Mouse (Mus musculus) heart, embryonic 16.5 days (tissue): ENCODE results near the gene Prkg2. TPM values are rescaled to one million over a fixed set of nuclear protein-coding genes. Genes with fewer than 3 reads are reported as not detected.

Experiments used
- ATAC-seq: fragments of 200-750 bp; cut with Nextera tagmentation; replicated peaks from 2 replicates; pipeline ENCODE4 v1.8.0; 2017; ENCODE audit warnings: moderate number of reproducible peaks; ENCODE audit not compliant: insufficient read depth, low FRiP score; ENCODE audit errors: extremely low read depth
- H3K27ac ChIP-seq: fragments of 300-500 bp; sonication (generic); 2 replicates; pipeline ENCODE4 v1.5.1; 2014; ENCODE audit warnings: mild to moderate bottlenecking, low read length, control low read depth, moderate library complexity
- H3K27me3 ChIP-seq: fragments of 300-500 bp; sonication (generic); 2 replicates; pipeline ENCODE4 v1.6.1; 2014; ENCODE audit warnings: low read length, mixed read lengths; ENCODE audit not compliant: control insufficient read depth, insufficient read depth
- H3K36me3 ChIP-seq: fragments of 300-500 bp; sonication (generic); 2 replicates; pipeline ENCODE4 v1.6.1; 2014; ENCODE audit not compliant: control insufficient read depth, insufficient read depth
- H3K4me1 ChIP-seq: fragments of 300-500 bp; sonication (generic); 2 replicates; pipeline ENCODE4 v1.6.1; 2014; ENCODE audit warnings: low read length, mixed read lengths; ENCODE audit not compliant: control insufficient read depth, insufficient read depth
- H3K4me2 ChIP-seq: fragments of 300-500 bp; sonication (generic); 2 replicates; pipeline ENCODE4 v1.6.1; 2014; ENCODE audit warnings: low read depth, mild to moderate bottlenecking, control low read depth, low read length
- H3K4me3 ChIP-seq: fragments of 300-500 bp; sonication (generic); 2 replicates; pipeline ENCODE4 v1.5.1; 2014; ENCODE audit warnings: mild to moderate bottlenecking, control low read depth, low read length
- H3K9ac ChIP-seq: fragments of 300-500 bp; sonication (generic); 2 replicates; pipeline ENCODE4 v1.6.1; 2014; ENCODE audit warnings: low read length, control low read depth
- H3K9me3 ChIP-seq: fragments of 300-500 bp; sonication (generic); replicated peaks from 2 replicates; pipeline ENCODE4 v1.6.1; 2016; ENCODE audit warnings: low read length; ENCODE audit not compliant: control insufficient read depth
- WGBS: fragments of 180-500 bp; shearing (Covaris S2); extraction: QIAGEN DNeasy Blood & Tissue Kit; methylation state at CpG from one replicate; pipeline ENCODE4 v1.1.7; 2014; 5-methylcytosine and 5-hydroxymethylcytosine counted together
- polyA plus RNA-seq: library from polyadenylated mRNA; unstranded; fragments of >200 nt; fragmentation: Nextera tagmentation; extraction: Ambion mirVana; gene quantifications from 2 replicates; pipeline ENCODE4 v1.2.1, GENCODE M21; 2015

Gene Prkg2
- polyA plus RNA-seq, 1 experiment from 2014 or later: 0.26 TPM

DNA sequence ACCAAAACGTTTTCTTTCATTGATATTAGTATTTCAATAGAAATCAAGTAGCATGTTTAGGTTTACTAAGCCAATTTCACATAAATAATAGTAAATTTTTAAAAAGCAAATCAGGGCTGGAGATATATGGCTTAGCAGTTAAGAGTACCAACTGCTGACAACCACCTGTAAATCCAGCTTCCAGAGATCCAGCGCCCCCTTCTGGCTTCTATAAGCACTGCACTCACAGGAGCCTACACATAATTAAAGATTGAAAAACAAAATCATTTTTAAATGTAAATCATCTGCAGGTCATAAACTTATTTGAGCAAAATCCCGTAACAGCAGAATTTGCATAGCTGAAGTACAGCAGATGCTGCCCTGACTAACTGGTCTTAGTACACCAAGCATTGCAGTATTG is 10.8 kb downstream of the Prkg2 start:
- Histone ChIP-seq H3K27me3 (no peaks in the 10 kb centered on the region), H3K9me3 (0 out of 2 replicates have a peak, but pooled peaks cover 2% of the 10 kb centered on the region), H3K4me1 (no peaks in the 10 kb centered on the region), H3K36me3 (no peaks in the 10 kb centered on the region), H3K27ac (no peak overlapping the region), H3K9ac (no peak overlapping the region), H3K4me2 (no peak overlapping the region), H3K4me3 (no peak overlapping the region)
- 61% methylated on average over 3 of the region's 3 CpGs for WGBS
- ATAC-seq: no peak

DNA sequence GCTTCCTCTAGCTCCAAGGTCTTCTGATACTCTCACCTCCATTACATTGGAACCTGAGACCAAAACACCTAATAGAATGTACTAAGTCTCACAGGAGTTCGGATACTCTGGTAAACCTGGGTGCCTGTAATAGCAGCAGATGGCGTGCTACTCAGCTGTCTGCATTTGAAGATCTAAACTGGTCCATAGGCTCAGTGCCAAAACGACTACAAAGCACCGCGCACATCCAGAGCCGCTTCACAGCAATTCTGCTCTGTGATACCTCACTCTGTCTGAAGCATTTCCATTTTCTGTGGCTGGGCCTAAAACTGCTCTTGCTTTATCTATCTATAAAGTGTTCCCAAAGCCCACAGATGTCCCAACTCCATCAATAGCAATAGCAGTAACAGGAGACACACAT is 17.4 kb downstream of the Prkg2 start:
- Histone ChIP-seq H3K9me3 (no peaks in the 10 kb centered on the region), H3K4me3 (no peak overlapping the region), H3K4me2 (no peak overlapping the region), H3K9ac (no peak overlapping the region), H3K27me3 (no peaks in the 10 kb centered on the region), H3K4me1 (no peaks in the 10 kb centered on the region), H3K27ac (no peak overlapping the region), H3K36me3 (no peaks in the 10 kb centered on the region)
- WGBS: 76% methylated on average over 6 of the region's 6 CpGs
- no peak for ATAC-seq

DNA sequence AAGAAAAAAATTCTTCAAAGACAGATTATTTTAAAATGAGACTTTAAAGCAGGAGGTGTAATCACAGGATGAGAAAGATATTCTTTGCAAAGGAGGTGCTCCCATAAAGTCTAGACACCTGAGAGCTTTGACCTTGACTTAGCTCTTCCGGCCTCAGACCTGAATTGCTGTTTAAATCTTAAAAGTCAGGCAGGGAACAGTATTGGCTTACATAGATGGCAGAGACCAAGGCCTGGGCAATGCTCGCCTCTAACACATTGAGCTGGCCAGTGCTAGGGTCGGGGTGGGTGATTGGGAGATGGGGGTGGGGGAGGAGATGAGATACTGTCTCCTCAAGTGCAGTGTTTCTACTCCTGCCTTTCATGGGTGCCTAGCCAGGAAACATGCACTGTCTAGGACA is 22.0 kb downstream of the Prkg2 start:
- H3K27me3 ChIP-seq: no peaks in the 10 kb centered on the region
- H3K36me3 ChIP-seq: no peaks in the 10 kb centered on the region
- ATAC-seq: no peak
- H3K27ac ChIP-seq: no peak overlapping the region
- WGBS: 69% methylated on average over 3 of the region's 3 CpGs
- no peak overlapping the region for H3K4me2 ChIP-seq
- no peak overlapping the region for H3K4me3 ChIP-seq
- H3K9ac ChIP-seq: no peak overlapping the region
- H3K4me1 ChIP-seq: no peaks in the 10 kb centered on the region
- no peaks in the 10 kb centered on the region for H3K9me3 ChIP-seq

DNA sequence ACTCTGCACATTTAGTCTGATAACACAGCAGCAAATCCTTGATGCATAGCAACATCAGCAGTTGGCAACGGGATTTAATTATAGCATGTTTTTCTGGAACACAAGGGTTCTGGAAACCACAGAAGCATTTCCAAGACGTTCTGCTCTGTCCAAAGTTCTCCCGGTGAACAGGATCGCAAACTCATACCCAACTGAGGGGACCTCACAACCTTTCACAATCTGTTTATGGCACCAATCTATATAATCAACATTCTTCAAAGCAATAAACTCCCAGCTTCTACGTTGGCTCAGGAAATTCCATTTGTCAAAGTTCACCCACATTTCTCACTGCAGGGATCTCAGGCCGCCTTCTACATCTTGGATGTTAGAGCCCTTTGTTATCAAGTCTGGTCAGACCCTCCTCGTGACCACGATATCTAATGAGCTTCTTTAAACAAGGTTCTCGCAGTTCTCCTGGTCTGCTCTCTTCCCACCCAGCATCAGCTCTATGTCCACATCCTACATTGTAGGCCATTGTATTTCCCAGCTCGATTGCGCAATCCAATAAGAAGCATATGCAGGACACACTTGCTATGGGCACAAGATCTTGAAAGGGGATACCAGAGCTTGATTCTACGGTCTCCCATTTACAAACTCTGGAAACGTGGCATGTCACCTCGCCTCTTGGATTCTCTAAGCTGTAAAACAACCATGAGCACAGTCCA is 26.6 kb downstream of the Prkg2 start:
- H3K9me3 ChIP-seq: no peaks in the 10 kb centered on the region
- H3K4me2 ChIP-seq: no peak overlapping the region
- H3K36me3 ChIP-seq: no peaks in the 10 kb centered on the region
- 75% methylated on average over 14 of the region's 14 CpGs for WGBS
- H3K4me1 ChIP-seq: no peaks in the 10 kb centered on the region
- no peaks in the 10 kb centered on the region for H3K27me3 ChIP-seq
- H3K27ac ChIP-seq: no peak overlapping the region
- no peak for ATAC-seq
- H3K9ac ChIP-seq: no peak overlapping the region
- no peak overlapping the region for H3K4me3 ChIP-seq

DNA sequence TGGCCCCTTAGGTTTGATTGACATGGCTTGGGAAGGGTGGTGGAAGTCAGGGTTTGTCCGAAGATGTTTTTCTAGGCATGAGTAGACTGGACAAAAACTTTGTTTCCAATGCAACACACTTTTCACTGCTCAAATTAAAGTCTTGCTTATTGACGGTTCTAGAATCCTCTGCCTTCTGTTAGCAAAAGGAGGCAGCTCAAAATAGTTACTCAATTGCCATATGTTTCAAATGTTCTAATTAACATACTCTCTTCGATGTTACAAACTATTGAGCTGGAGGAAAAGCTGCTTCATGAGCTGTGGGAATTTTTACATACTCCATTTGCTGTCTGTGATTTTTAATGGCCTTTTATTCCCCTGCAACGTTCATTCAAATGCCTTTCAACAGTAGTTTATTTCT is 39.0 kb downstream of the Prkg2 start:
- H3K9me3 ChIP-seq: no peaks in the 10 kb centered on the region
- WGBS: 70% methylated on average over 4 of the region's 4 CpGs
- no peaks in the 10 kb centered on the region for H3K36me3 ChIP-seq
- peaks cover 2% of the 10 kb centered on the region; the same call in 1 of the 2 replicates for H3K4me1 ChIP-seq
- no peak overlapping the region for H3K4me3 ChIP-seq
- no peak overlapping the region for H3K9ac ChIP-seq
- no peak overlapping the region for H3K27ac ChIP-seq
- ATAC-seq: no peak
- H3K4me2 ChIP-seq: no peak overlapping the region
- no peaks in the 10 kb centered on the region for H3K27me3 ChIP-seq

DNA sequence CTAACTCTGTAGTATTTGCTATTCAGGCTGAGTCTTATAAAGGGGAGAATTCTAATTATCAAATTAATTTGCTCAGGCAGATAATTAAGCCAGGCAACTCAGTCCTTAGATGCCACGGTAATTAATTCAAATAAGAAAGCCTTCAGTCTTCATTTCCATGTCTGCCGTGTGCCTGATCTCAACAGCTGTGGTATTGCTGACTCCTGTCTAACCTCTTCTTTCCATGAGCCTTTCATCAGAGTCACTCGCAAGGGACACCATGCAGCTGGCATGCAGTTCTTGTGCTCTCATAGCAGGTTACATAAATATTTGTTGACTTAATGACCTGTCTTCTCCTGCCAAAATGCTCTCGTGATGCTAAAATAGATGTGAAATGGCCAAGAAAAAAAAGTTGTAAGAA is 41.4 kb downstream of the Prkg2 start:
- ATAC-seq: no peak
- no peak overlapping the region for H3K4me2 ChIP-seq

DNA sequence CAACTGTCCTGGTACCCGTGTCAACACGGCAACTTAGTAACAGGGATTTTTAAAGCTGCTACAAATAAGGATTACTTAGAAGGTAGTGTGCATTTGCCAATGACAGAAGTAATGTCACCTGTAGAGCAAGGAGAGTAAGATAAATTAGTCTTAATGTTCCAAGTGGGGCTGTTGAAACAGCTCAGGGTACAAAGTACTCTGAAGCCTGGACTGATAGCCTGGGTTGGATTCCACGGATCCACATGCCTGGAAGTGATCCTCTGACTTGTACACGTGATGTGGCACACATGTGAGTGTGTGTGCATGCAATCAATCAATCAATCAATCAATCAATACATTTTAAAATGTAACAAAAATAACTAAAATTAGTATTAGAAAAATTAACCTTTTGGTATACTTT is 45.6 kb downstream of the Prkg2 start:
- ATAC-seq: no peak

More for the DNA sequence above, 41.4 kb downstream of the Prkg2 start:
- WGBS: 60% methylated on average over 4 of the region's 4 CpGs
- no peaks in the 10 kb centered on the region for H3K36me3 ChIP-seq
- no peak overlapping the region for H3K27ac ChIP-seq
- no peak overlapping the region for H3K4me3 ChIP-seq
- H3K27me3 ChIP-seq: no peaks in the 10 kb centered on the region
- peaks cover 2% of the 10 kb centered on the region; the same call in 1 of the 2 replicates for H3K4me1 ChIP-seq
- H3K9me3 ChIP-seq: no peaks in the 10 kb centered on the region
- no peak overlapping the region for H3K9ac ChIP-seq

DNA sequence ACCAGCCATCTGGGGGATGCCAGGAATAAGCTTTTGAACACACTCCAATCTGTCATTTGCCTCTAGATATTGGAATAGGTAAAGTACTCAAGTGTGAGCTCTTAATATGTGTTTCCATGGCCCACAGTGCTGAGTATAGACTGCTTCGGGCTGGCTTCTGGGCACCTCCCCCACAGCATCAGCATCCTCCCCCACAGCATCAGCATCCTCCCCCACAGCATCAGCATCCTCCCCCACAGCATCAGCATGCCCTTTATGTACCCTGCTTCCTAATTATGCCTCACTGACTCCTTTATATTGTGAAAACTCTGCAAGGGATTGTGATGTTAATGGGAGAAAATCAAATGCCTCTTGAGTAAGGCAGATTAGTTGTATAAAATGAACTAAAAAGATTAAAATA is 49.5 kb downstream of the Prkg2 start:
- Histone ChIP-seq H3K27me3 (no peaks in the 10 kb centered on the region), H3K4me1 (no peaks in the 10 kb centered on the region), H3K27ac (no peak overlapping the region), H3K36me3 (no peaks in the 10 kb centered on the region), H3K9me3 (no peaks in the 10 kb centered on the region), H3K9ac (no peak overlapping the region), H3K4me2 (no peak overlapping the region), H3K4me3 (no peak overlapping the region)
- ATAC-seq: no peak
- WGBS: 70% methylated on average over 1 of the region's 1 CpGs

More for the DNA sequence above, 45.6 kb downstream of the Prkg2 start:
- H3K27me3 ChIP-seq: no peaks in the 10 kb centered on the region
- H3K36me3 ChIP-seq: no peaks in the 10 kb centered on the region
- 69% methylated on average over 4 of the region's 4 CpGs for WGBS
- no peak overlapping the region for H3K9ac ChIP-seq
- no peak overlapping the region for H3K4me3 ChIP-seq
- no peak overlapping the region for H3K27ac ChIP-seq
- H3K9me3 ChIP-seq: no peaks in the 10 kb centered on the region
- H3K4me1 ChIP-seq: no peaks in the 10 kb centered on the region
- no peak overlapping the region for H3K4me2 ChIP-seq

DNA sequence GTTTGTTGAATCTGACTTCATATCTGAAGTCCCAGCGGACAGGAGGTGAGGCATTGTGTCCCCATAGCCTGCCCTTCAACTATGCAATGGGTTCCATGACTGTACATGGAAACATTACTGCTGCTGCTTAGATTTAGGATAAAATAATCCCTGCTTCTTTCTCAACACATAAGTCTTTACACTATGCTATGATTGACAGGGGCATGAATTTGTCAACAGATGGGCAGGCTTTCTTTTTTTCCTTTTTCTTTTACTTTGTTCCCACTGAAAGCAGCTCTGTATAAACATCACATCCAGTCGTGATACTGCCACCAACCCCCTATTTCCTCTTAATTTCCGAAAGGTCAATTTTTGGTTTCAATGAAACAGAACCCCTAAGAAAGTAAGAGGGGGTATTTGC is 50.0 kb downstream of the Prkg2 start:
- Histone ChIP-seq H3K9ac (no peak overlapping the region), H3K4me3 (no peak overlapping the region), H3K4me2 (no peak overlapping the region), H3K36me3 (no peaks in the 10 kb centered on the region), H3K27me3 (no peaks in the 10 kb centered on the region), H3K27ac (no peak overlapping the region), H3K4me1 (no peaks in the 10 kb centered on the region), H3K9me3 (no peaks in the 10 kb centered on the region)
- ATAC-seq: no peak
- 66% methylated on average over 3 of the region's 3 CpGs for WGBS
